Mouse (Mus musculus): Measurements from ENCODE around the gene Jagn1. TPM values are rescaled to one million over a fixed set of nuclear protein-coding genes. Genes with fewer than 3 reads are reported as not detected.

Jagn1 gene
- polyA plus RNA-seq, 1 experiment from 2014 or later: 74.0 TPM

DNA sequence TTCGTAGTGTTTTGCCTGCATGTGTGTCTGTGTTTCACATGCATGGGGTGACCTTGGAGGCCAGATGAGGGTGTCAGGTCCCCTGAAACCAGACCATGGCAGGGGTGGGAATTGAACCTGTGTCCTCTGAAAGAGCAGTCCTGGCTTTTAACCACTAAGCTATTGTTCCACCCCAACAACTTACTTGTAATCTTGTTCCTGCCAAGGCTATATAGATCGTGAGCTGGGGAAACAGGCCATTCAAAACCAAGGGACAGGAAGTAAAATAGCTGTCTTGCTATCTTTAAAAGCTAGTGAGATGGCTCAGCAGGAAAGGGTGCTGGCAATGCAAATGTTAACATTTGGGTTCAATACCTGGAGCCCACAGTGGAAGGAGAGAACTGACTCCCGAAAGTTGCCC lies 12.4 kb upstream of the Jagn1 start:
- H3K4me3 ChIP-seq (ENCODE audit: low read length): no peak overlapping the region
- ATAC-seq (ENCODE audit: low read depth): no peak
- H3K36me3 ChIP-seq (ENCODE audit: control insufficient read depth, insufficient read depth, low read length): no peaks in the 10 kb centered on the region
- WGBS: 77% methylated on average over 3 of the region's 3 CpGs
- H3K27me3 ChIP-seq (ENCODE audit: control insufficient read depth, insufficient read depth, low read depth, low read length): no peaks in the 10 kb centered on the region
- no peak overlapping the region for H3K4me2 ChIP-seq (ENCODE audit: low read depth, low read length)
- no peak overlapping the region for H3K9ac ChIP-seq (ENCODE audit: low read length)
- no peak overlapping the region for H3K27ac ChIP-seq (ENCODE audit: low read length)
- no peaks in the 10 kb centered on the region for H3K4me1 ChIP-seq (replicated peaks; ENCODE audit: control insufficient read depth, insufficient read depth, low read length)
- no peaks in the 10 kb centered on the region for H3K9me3 ChIP-seq (ENCODE audit: control insufficient read depth, low read length)

DNA sequence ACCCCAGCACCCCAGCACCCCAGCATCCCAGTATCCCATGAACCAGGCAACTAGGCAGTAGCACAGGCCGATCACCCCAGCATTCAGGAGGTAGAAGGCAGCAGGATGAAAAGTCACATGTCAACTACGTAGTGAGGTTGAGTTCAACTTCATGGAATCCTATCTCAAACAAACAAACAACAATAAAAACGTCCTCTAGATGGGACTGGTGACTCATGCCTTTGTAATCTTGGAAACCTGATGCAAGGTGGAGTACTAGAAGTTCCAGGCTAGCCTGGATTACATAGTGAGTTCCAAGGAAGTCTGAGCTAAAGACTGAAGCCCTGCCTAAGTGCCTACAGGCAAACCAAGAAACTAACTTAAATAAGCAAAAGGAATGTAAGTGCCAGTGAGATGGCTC lies 11.5 kb upstream of the Jagn1 start:
- Histone ChIP-seq H3K27ac (ENCODE audit: low read length) (no peak overlapping the region), H3K27me3 (ENCODE audit: control insufficient read depth, insufficient read depth, low read depth, low read length) (no peaks in the 10 kb centered on the region), H3K9me3 (ENCODE audit: control insufficient read depth, low read length) (no peaks in the 10 kb centered on the region), H3K4me1 (replicated peaks; ENCODE audit: control insufficient read depth, insufficient read depth, low read length) (no peaks in the 10 kb centered on the region), H3K9ac (ENCODE audit: low read length) (no peak overlapping the region), H3K36me3 (ENCODE audit: control insufficient read depth, insufficient read depth, low read length) (no peaks in the 10 kb centered on the region), H3K4me2 (ENCODE audit: low read depth, low read length) (no peak overlapping the region), H3K4me3 (ENCODE audit: low read length) (no peak overlapping the region)
- ATAC-seq (ENCODE audit: low read depth): no peak
- 55% methylated on average over 3 of the region's 3 CpGs for WGBS

DNA sequence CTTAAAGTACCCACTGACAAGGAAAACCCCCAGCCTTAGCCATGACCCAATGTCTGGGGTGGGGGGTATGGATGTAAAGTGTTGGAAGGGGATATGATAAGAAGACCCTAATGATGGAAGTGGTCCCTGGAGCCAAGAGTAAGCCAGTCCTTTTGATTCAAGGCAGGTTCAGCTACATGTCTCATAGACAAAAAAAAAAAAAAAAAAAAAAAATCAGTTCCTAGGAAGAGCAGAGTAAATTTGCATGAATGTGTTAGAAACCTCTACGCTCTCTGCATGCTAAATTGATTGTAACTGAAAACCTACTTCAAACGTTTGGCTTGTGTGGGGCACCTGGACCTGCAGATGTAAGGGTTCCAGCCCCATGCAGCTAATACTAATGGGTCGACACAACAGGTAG lies 10.6 kb upstream of the Jagn1 start:
- H3K9me3 ChIP-seq (ENCODE audit: control insufficient read depth, low read length): no peaks in the 10 kb centered on the region
- no peak overlapping the region for H3K27ac ChIP-seq (ENCODE audit: low read length)
- WGBS: 54% methylated on average over 3 of the region's 3 CpGs

DNA sequence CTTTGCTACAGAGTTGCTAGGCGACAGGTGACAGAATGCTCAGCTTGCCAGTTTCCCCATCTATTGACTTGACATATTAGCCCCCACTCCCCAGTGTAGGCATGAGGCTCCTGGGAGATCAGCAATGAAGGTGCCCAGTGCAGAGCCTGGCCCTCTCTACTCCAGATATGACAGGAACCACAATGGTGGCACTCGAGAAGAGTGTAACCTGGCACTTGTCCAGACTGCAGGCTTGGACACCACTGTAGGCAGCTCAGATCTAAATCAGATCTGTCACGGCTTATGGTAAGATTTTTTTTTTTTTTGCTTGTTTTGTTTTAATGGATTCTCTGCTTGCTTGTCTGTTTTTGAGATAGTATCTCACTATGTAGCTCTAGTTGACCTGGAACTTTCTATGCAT lies 8.7 kb upstream of the Jagn1 start:
- H3K27me3 ChIP-seq (ENCODE audit: control insufficient read depth, insufficient read depth, low read depth, low read length): no peaks in the 10 kb centered on the region
- H3K36me3 ChIP-seq (ENCODE audit: control insufficient read depth, insufficient read depth, low read length): no peaks in the 10 kb centered on the region
- H3K9me3 ChIP-seq (ENCODE audit: control insufficient read depth, low read length): no peaks in the 10 kb centered on the region
- no peak for ATAC-seq (ENCODE audit: low read depth)
- H3K4me3 ChIP-seq (ENCODE audit: low read length): no peak overlapping the region
- H3K4me1 ChIP-seq (replicated peaks; ENCODE audit: control insufficient read depth, insufficient read depth, low read length): no peaks in the 10 kb centered on the region
- H3K4me2 ChIP-seq (ENCODE audit: low read depth, low read length): no peak overlapping the region
- H3K9ac ChIP-seq (ENCODE audit: low read length): no peak overlapping the region
- H3K27ac ChIP-seq (ENCODE audit: low read length): no peak overlapping the region
- 59% methylated on average over 3 of the region's 3 CpGs for WGBS

More for the DNA sequence above, 10.6 kb upstream of the Jagn1 start:
- H3K36me3 ChIP-seq (ENCODE audit: control insufficient read depth, insufficient read depth, low read length): no peaks in the 10 kb centered on the region
- no peak for ATAC-seq (ENCODE audit: low read depth)
- H3K4me2 ChIP-seq (ENCODE audit: low read depth, low read length): no peak overlapping the region
- H3K4me3 ChIP-seq (ENCODE audit: low read length): no peak overlapping the region
- no peak overlapping the region for H3K9ac ChIP-seq (ENCODE audit: low read length)
- H3K4me1 ChIP-seq (replicated peaks; ENCODE audit: control insufficient read depth, insufficient read depth, low read length): no peaks in the 10 kb centered on the region
- H3K27me3 ChIP-seq (ENCODE audit: control insufficient read depth, insufficient read depth, low read depth, low read length): no peaks in the 10 kb centered on the region

DNA sequence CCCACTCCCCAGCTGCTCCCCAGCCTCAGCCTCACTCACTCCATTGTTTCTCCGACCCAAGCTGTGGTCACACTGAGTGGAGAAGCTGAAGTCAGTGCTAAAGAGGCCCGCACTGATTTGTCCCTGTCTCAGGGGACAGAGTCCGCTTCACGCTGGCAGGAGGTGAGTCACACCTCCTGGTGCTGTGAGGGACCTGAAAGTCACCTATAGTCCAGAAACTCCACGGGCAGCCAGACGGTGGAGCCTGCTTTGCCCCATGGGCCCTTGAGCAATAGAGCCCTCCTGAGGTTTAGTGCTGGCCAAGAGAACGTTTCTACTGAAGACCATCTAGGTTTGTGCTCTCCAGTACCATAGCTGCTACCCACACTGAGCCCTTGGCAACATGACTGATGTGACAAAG lies 7.7 kb upstream of the Jagn1 start:
- Histone ChIP-seq H3K4me1 (replicated peaks; ENCODE audit: control insufficient read depth, insufficient read depth, low read length) (no peaks in the 10 kb centered on the region), H3K4me3 (ENCODE audit: low read length) (no peak overlapping the region), H3K27ac (ENCODE audit: low read length) (no peak overlapping the region), H3K4me2 (ENCODE audit: low read depth, low read length) (no peak overlapping the region), H3K36me3 (ENCODE audit: control insufficient read depth, insufficient read depth, low read length) (no peaks in the 10 kb centered on the region), H3K27me3 (ENCODE audit: control insufficient read depth, insufficient read depth, low read depth, low read length) (no peaks in the 10 kb centered on the region), H3K9ac (ENCODE audit: low read length) (no peak overlapping the region), H3K9me3 (ENCODE audit: control insufficient read depth, low read length) (no peaks in the 10 kb centered on the region)
- WGBS: 66% methylated on average over 7 of the region's 7 CpGs
- no peak for ATAC-seq (ENCODE audit: low read depth)

DNA sequence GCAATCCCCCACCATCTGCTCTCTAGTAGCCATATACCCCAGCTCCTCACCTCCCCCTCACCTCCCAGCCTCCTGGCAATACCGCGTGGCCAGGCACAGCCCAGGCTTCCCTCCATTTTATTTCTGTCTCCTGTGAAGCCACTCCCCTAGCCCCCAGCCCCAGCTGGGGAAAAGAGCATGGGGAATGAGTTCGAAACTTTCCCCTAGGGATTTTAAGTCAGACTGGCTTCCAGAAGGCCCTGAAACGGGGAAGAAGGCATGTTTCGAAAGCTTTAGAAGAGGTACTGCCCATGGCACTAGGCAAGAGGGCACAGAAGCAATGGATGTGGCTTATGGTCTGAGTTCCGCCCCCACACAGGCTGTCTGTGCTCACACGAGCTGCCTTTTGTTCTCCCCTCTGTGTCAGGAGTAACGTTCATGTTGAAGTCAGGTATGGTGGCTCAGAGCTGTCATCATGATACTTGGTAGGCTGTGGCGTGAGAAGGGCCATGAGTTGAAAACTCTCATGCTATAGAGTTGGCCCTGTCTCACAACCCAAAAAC lies 6.6 kb upstream of the Jagn1 start, which contains the start of gene Cidec:
Gene Cidec, minus strand, starts transcription at position 97 of the 542 bp plus-strand sequence.
- H3K9me3 ChIP-seq (ENCODE audit: control insufficient read depth, low read length): no peaks in the 10 kb centered on the region
- no peak within 1 kb of the TSS for H3K9ac ChIP-seq (ENCODE audit: low read length)
- H3K4me3 ChIP-seq (ENCODE audit: low read length): no peak within 1 kb of the TSS
- H3K36me3 ChIP-seq (ENCODE audit: control insufficient read depth, insufficient read depth, low read length): no peaks in the 10 kb centered on the region
- WGBS: 75% methylated on average over 9 of the region's 9 CpGs
- H3K27me3 ChIP-seq (ENCODE audit: control insufficient read depth, insufficient read depth, low read depth, low read length): no peaks in the 10 kb centered on the region
- no peaks in the 10 kb centered on the region for H3K4me1 ChIP-seq (replicated peaks; ENCODE audit: control insufficient read depth, insufficient read depth, low read length)
- ATAC-seq (ENCODE audit: low read depth): no peak
- H3K4me2 ChIP-seq (ENCODE audit: low read depth, low read length): no peak within 1 kb of the TSS
- no peak within 1 kb of the TSS for H3K27ac ChIP-seq (ENCODE audit: low read length)

DNA sequence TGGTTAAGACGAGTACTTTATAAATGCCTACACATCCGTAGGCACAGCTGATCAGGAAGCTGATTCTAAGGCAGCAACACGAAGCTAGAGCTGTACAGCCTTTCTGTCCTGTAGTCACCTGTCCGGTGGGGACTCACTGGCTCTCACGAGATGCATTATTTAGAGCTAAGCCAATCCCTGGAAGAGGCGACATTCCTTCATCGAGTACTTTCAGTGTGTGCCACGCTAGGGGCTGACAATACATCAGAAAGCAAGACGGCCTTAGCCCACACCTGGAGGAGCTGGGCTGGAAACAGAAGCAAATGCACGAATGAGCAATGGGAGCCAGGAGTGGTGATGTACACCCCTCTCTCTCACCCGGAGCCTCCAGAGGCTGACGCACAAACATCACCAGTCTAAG lies 5.2 kb upstream of the Jagn1 start:
- Histone ChIP-seq H3K36me3 (ENCODE audit: control insufficient read depth, insufficient read depth, low read length) (no peaks in the 10 kb centered on the region), H3K9ac (ENCODE audit: low read length) (no peak overlapping the region), H3K4me2 (ENCODE audit: low read depth, low read length) (no peak overlapping the region), H3K27ac (ENCODE audit: low read length) (no peak overlapping the region), H3K4me1 (replicated peaks; ENCODE audit: control insufficient read depth, insufficient read depth, low read length) (no peaks in the 10 kb centered on the region), H3K27me3 (ENCODE audit: control insufficient read depth, insufficient read depth, low read depth, low read length) (no peaks in the 10 kb centered on the region), H3K4me3 (ENCODE audit: low read length) (no peak overlapping the region), H3K9me3 (ENCODE audit: control insufficient read depth, low read length) (no peaks in the 10 kb centered on the region)
- WGBS: 67% methylated on average over 12 of the region's 12 CpGs
- ATAC-seq (ENCODE audit: low read depth): no peak

DNA sequence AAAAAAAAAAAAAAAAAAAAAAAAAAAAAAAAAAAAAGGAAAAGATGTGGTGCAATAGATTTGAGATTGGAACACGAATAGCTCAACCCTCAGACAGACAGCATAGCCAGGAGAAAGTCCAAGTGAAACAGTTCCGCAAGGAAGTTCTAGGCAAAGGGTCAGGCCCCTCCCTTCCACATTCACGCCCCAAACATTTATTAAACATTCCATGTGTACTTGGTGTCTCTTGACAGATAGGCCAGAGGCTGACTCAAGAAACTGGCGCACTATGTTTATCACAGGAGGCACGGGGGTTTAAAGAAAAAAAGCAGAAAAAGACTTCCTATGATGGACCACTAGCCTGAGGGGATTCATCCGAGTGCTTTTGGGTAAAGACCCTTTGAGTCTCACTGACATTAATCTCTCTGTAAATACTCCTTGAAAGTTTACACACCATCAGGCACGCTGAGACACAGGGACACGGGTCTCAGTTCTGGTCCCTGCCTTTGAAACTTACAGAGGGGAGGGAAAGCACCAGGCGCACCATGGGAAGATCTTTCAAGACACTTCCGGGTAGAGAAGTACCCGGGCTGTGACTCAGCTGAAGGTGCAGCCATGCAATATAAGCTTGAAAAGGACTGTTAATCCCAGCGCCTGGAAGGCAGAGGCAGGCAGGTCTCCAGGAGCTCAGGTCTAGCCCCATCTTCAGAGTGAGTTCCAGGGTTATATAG lies 3.5 kb upstream of the Jagn1 start:
- no peaks in the 10 kb centered on the region for H3K27me3 ChIP-seq (ENCODE audit: control insufficient read depth, insufficient read depth, low read depth, low read length)
- H3K36me3 ChIP-seq (ENCODE audit: control insufficient read depth, insufficient read depth, low read length): no peaks in the 10 kb centered on the region
- H3K4me1 ChIP-seq (replicated peaks; ENCODE audit: control insufficient read depth, insufficient read depth, low read length): peaks cover 5% of the 10 kb centered on the region; the same call in 1 of the 2 replicates
- WGBS: 33% methylated on average over 12 of the region's 12 CpGs
- no peak overlapping the region for H3K27ac ChIP-seq (ENCODE audit: low read length)
- H3K4me2 ChIP-seq (ENCODE audit: low read depth, low read length): no peak overlapping the region
- ATAC-seq (ENCODE audit: low read depth): no peak
- H3K9me3 ChIP-seq (ENCODE audit: control insufficient read depth, low read length): no peaks in the 10 kb centered on the region
- H3K9ac ChIP-seq (ENCODE audit: low read length): no peak overlapping the region
- no peak overlapping the region for H3K4me3 ChIP-seq (ENCODE audit: low read length)

DNA sequence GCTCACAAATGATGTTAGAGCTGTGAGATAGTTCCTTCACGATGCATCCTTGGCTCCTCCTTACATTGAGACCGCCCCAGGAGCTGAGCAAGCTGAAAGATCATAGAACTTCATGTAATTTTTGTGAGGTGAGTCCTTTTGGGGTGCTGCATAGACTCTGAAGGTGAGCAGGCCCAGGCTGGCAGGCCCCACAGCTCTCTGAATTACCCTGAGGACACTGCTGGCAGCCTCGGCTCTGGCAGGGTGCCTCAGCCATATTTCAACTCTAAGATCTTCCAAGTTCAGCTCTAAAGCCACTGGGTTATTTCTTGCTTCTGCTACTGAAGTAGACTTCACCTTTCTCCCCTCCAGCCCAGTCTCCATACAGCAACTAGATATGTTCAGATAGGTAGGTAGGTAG lies 1.7 kb upstream of the Jagn1 start:
- H3K4me3 ChIP-seq (ENCODE audit: low read length): no peak overlapping the region
- no peak overlapping the region for H3K9ac ChIP-seq (ENCODE audit: low read length)
- H3K27ac ChIP-seq (ENCODE audit: low read length): no peak overlapping the region
- WGBS: 84% methylated on average over 3 of the region's 3 CpGs
- no peaks in the 10 kb centered on the region for H3K9me3 ChIP-seq (ENCODE audit: control insufficient read depth, low read length)
- peaks cover 8% of the 10 kb centered on the region; the same call in 1 of the 2 replicates for H3K4me1 ChIP-seq (replicated peaks; ENCODE audit: control insufficient read depth, insufficient read depth, low read length)
- no peaks in the 10 kb centered on the region for H3K27me3 ChIP-seq (ENCODE audit: control insufficient read depth, insufficient read depth, low read depth, low read length)
- ATAC-seq (ENCODE audit: low read depth): no peak
- H3K4me2 ChIP-seq (ENCODE audit: low read depth, low read length): no peak overlapping the region
- H3K36me3 ChIP-seq (ENCODE audit: control insufficient read depth, insufficient read depth, low read length): peaks cover 3% of the 10 kb centered on the region; the same call in 1 of the 2 replicates

Data from lung, embryonic 16.5 days (tissue).